Mouse (Mus musculus): ENCODE data around the gene Nudt14.

Nudt14 gene

GRCm38 (mm10) chr12:112941776-112942713 lies at the start of gene Nudt14:
Gene Nudt14 (minus strand): TSS chr12:112942124.
- peak in 1 of 2 experiments; percentile 60 for DNase-seq (ENCODE audit: low spot score in 2 of 2)

DNA sequence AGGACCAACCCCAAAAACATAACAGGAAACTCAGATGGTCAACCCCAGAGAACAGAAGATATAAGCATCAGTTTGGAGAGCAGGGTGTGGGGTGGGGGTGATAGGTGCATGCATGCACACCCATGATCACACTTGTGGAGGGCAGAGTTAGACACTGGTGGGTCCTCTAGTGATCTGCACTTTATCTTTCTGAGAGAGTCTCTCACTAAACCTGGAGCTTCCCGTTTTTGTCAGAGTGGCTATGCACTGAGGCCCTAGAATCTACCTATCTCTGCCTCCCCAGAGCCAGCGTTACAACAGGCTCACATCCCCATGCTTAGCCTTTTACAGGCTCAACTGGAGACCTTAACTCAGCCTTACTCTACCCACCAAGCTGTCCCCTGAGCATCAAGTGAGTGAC lies 49.5 kb upstream of the Nudt14 start:
- no peak for DNase-seq (ENCODE audit: low spot score in 2 of 2)

DNA sequence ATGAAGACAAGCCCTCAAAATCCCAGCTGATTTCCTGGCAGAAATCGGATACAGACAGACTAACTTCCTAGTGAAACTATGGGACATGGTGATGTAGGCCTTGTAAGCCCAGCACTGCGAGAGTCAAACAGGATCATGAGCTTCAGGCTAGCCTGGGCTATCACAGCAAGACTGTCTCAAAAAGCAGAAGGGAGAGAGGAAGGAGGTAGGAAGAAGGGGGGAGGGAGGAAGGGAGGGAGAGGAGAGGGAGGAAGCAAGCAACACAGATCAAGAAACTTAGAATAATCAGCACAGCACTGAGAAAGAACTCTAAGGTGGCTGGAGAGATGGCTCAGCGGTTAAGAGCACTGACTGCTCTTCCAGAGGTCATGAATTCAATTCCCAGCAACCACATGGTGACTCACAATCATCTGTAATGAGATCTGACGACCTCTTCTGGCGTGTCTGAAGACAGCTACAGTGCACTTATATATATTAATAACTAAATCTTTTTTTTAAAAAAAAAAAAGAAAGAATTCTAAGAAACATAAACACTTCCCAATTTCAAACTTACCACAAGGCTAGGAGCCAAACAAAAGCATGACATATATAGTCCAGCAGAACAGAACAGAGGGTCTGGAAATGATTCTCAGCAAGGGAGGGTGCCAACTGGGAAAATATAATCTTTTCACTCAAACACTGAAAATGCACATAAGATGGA lies 48.9 kb upstream of the Nudt14 start:
- no peak for DNase-seq (ENCODE audit: low spot score in 2 of 2)

GRCm38 (mm10) chr12:112987877-112988276 lies 46.0 kb upstream of the Nudt14 start:
- DNase-seq (ENCODE audit: low spot score in 2 of 2): no peak

DNA sequence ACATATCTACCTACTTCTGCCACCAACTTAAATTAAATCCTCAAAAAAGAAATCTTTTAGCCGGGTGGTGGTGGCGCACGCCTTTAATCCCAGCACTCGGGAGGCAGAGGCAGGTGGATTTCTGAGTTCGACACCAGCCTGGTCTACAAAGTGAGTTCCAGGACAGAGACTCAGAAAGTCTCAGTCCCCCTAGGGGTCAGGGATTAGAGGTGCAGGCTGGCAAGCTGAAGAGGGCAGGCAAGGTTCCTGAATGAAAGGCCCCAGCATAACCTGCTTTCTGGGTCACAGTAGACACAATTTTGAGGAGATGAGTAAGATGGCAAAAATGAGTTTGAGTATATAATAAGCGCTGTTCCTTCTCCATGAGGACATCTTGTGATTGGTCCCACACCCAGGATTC lies 43.4 kb upstream of the Nudt14 start:
- no peak for DNase-seq (ENCODE audit: low spot score in 2 of 2)

- no peak for DNase-seq (ENCODE audit: low spot score in 2 of 2)
Observed at GRCm38 (mm10) chr12:112982031-112982430, 40.1 kb upstream of the Nudt14 start.

GRCm38 (mm10) chr12:112977156-112977555 lies 35.2 kb upstream of the Nudt14 start:
- DNase-seq (ENCODE audit: low spot score in 2 of 2): peak in 1 of 2 experiments; percentile 42

DNA sequence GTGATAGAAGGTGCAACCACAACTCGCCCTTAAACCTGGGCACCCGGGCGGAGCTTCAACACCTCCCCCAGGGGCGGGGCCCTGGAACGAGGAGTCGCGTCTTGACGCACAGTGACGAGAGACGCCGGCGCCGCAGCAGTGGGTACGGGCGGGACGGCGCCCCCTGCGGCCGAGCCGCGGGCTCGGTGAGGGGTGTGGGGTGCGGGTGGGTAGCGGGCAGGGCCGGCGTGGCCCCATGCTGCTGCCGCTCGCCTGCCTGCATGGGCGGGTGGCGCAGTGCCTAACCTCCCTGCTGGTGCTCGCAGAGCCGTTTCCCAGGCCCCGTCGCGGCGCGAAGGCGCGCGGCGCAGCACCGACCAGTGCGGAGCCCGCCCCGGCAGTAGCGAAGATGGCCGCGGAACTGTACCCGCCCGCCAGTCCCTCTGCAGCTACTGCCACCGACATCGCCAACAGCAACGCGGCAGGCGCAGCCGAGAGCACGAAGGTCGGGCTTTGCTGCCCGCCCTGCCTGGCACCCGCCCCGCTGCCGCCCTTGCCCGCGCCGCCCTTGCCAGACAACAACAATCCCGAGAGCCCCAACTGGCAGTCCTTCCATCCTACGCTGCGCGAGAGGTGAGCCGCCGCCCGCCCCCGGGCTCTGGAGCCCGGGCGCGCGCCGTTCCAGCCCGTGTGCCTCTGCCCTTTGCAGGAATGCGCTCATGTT lies 34.6 kb upstream of the Nudt14 start, which contains the start of gene Btbd6:
Btbd6 (plus strand) TSS at position 112 of the 703 bp plus-strand sequence.
- peak; percentile 62 to 88 for DNase-seq (ENCODE audit: low spot score in 2 of 2)

DNA sequence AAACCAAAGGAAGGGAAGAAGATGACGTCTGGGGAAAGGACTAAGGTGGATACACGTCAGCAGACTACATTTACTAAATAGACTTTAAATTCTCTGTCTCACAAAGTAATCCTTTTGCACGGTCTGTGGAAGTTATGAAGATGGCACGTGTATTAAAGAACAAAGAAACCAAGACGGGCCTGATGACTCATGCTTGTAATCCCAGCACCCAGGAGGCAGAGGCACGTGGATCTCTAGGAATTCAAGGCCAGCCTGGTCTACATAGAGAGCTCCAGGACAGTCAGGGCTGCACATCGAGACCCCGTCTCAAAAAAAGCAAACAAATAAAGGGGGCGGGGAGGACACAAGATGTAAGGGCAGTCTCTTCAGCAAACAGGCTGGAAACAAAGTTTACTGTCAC lies 32.8 kb upstream of the Nudt14 start:
- DNase-seq (ENCODE audit: low spot score in 2 of 2): no peak

- no peak for DNase-seq (ENCODE audit: low spot score in 2 of 2)
Observed at GRCm38 (mm10) chr12:112969616-112970015, 27.7 kb upstream of the Nudt14 start.

- no peak for DNase-seq (ENCODE audit: low spot score in 2 of 2)
Observed at GRCm38 (mm10) chr12:112968943-112969342, 27.0 kb upstream of the Nudt14 start.

GRCm38 (mm10) chr12:112965783-112966182 lies 23.9 kb upstream of the Nudt14 start:
- no peak for DNase-seq (ENCODE audit: low spot score in 2 of 2)

DNA sequence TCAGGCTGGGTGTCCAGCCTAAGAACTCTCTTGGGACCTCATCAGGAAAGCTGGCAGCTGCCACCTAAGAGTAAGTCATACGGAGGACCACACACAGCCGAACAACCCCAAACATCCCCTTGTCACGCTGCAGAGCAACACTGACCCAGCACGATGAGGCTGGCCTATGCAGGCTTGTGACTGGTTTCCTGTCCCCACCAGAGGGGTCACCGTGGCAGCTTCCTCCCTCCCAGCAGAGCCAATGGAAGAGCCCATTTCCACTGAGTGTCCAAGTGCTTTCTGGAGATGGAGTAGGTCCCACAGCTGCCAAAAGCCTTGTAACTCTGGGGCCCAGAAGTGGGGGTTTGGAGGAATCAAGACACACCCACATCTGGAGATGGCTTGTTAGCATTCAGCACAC lies 19.9 kb upstream of the Nudt14 start:
- DNase-seq (ENCODE audit: low spot score in 2 of 2): no peak

DNA sequence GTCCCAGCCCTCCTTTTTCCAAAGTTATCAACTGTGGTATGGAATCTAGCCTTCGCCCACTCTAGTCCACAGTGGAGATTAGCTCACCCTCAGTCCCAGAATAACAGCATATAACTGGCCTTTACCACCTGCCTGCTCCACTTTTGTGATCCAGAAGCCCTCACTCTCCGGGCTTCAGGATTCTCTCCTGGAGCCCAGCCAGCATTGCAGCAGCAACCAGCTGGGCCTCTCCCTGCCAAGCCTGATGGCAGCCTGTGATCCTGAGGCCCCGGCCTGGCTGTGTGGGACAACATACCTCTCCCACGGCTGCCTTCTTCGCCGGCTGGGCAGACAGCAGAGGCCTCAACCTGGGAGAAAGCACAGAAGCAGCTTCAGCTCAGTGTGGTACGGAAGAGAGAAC lies 19.5 kb upstream of the Nudt14 start:
- no peak for DNase-seq (ENCODE audit: low spot score in 2 of 2)

GRCm38 (mm10) chr12:112959421-112959820 lies 17.5 kb upstream of the Nudt14 start:
- DNase-seq (ENCODE audit: low spot score in 2 of 2): no peak

DNA sequence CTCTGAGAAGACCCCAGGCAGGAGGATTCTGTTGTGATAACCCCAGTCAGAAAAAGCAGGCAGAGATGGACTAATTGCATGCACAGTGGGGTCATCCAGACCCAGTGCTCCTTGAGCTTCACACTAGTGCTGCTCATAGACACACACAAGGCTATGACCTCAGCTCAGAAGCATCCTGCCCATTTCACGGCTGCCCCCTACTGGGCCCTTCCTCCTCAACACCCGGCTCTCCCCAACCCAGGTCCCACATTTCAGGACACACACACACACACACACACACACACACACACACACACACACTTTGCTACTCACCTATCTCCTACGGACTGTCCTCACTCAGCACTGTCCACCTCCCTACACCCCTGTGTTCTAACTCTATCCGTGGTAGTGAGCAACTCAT lies 16.4 kb upstream of the Nudt14 start:
- no peak for DNase-seq (ENCODE audit: low spot score in 2 of 2)

DNA sequence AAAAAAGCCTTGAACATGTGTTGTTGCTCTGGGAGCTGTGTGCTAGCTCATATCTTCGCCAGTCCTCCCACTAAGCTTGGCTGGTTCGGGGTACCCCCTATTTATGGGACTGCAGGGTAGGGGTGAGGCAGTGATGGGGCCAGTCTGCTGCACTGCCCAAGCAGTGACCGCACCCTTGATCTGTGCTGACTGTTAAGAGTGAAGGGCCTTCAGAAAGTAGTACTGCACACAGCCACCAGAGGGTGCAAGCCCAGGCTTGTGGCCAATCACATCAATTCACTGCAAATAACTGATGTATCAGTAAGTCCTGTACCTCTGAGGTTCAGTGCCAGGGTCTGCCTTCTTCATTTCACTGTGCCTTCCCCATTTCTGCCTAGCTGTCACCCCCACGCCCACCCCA lies 13.9 kb upstream of the Nudt14 start:
- DNase-seq (ENCODE audit: low spot score in 2 of 2): peak in 1 of 2 experiments; percentile 83

GRCm38 (mm10) chr12:112952926-112953565 lies 11.1 kb upstream of the Nudt14 start:
- no peak for DNase-seq (ENCODE audit: low spot score in 2 of 2)

- no peak for DNase-seq (ENCODE audit: low spot score in 2 of 2)
Observed at GRCm38 (mm10) chr12:112952433-112952832, 10.5 kb upstream of the Nudt14 start.

DNA sequence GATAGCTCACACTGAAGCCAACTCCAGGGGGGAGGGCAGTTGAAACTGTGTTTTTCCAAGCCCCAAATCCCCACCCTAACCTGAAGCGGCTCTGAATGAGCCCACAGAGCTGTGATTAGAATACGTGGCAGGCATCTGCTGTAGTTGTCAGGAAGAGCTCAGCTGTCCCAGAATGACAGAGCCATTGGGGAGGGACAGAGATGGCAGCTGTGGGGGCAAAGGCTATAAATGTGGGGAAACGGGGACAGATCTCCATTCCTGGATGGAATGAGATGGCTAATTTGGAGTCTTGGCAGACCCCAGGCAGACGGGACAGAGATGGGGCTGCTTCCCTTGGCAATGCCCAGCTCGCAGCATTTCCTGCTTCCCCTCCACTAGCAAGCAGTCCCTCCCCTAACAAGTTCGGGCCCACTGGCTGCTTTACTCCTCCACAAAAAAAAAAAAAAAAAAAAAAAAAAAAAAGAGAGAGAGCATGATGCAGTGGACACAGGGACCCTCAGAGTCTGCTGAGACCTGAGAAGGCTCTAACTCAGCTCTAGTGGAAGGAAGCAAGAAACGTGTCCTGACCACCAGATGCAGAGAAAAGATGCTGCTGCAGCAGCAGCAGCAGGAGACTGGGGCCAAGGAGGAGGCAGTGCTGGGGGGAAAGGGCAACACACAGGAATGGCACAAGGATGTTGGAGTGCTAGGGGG lies 9.4 kb upstream of the Nudt14 start:
- no peak for DNase-seq (ENCODE audit: low spot score in 2 of 2)

DNA sequence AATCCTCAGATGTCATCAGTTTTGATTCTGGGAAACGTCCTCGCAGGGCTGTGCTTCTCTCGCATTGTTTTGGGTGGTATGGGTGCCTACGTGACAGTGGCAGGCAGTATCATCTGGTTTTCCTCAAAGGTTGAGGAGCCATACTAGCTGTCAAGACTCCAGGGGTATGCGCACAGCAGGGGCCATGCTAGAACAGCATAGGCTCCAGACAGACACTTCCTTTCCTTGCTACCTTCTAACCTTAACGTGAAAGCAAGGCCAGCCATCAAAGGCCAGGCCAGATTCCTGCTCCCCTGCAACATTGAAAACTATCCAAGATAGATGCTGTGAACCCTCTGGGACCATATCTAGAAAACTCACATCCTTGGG lies 8.8 kb upstream of the Nudt14 start:
- no peak for DNase-seq (ENCODE audit: low spot score in 2 of 2)
